Mouse (Mus musculus): ENCODE measurements around the gene Rtkn2.

The Rtkn2 gene

GRCm38 (mm10) chr10:67979401-67980157, at the start of gene Rtkn2:
Rtkn2 (plus strand) TSS chr10:67979570.
- in situ Hi-C loops (cut with MboI), result no loop called here

GRCm38 (mm10) chr10:67931328-67931727, 48.0 kb upstream of the Rtkn2 start:
- in situ Hi-C loops (cut with MboI), result no loop called here

DNA sequence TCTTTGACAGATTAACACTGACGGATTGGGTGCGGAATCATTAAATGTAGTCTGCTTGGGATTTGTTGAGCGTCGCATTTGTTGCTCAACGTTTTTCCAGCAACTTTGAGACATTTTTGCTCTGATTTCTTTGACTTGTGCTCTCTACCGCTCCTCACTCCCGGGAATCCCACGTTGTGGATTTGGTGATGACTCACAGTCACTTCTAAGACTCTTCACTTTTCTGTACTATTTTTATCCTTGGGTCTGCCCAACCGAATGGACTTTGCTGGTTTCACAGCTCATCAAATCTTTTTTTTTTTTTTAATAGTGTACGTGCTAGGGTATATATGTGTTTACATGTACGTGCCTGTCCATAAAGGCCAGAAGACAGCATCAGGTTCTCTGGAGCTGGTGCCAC, 46.6 kb upstream of the Rtkn2 start:
- in situ Hi-C loops (cut with MboI), result no loop called here

DNA sequence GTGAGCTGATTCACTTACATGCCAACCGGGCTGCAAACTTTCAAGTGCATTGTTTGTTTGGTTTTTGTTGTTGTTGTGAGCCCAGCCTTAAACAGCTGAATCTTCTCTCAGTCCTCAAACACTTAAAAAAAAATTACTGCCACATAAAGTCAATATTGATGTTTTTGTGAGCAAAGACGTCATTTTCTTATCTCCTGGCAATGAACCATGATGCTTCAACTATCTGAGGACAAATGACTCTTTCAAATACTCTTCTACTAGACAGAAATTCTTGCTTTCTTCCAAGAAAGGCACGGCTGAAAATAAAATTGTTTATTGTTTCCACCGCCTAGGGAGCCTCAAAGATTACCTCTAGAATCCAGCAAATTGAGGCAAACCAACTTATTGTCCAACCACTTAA, 42.4 kb upstream of the Rtkn2 start:
- in situ Hi-C loops (cut with MboI), result no loop called here

DNA sequence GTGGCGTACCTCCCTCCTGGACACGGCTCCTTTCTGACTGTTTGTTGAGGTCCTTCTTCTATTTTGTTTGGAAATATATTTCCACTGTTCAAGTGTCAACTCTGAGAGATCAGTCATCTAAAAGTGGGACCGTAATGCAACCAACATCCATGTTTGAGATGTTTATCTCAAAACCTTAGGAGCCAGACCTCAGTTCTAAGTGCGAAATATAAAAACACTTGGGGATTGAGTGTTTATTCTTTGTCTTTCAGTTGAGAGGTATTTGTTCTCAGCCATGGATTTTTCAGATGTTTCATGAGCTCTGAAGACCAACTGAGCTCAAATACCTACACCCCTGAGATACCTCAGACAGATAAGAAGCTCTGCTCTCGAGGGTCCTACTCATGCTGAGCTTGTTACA, 41.6 kb upstream of the Rtkn2 start:
- in situ Hi-C loops (cut with MboI), result no loop called here

- in situ Hi-C loops (cut with MboI), result no loop called here
Observed at GRCm38 (mm10) chr10:67939546-67939945, 39.8 kb upstream of the Rtkn2 start.

DNA sequence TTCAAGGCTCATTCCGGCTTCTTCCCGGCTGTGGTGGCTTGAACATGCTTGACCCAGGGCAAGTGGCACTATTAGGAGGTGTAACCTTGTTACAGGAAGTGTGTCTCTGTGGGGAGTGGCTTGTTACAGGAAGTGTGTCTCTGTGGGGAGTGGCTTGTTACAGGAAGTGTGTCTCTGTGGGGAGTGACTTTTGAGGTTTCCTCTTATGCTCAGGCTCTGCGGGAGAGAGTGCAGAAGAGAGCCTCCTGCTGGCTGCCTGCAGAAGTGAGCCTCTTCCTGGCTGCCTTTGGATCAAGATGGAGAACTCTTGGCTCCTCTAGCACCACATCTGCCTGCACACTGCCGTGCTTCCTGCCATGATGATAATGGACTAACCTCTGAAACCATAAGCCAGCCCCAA, 35.9 kb upstream of the Rtkn2 start:
- in situ Hi-C loops (cut with MboI), result no loop called here

- in situ Hi-C loops (cut with MboI), result no loop called here
Observed at GRCm38 (mm10) chr10:67950059-67950748, 29.2 kb upstream of the Rtkn2 start.

- in situ Hi-C loops (cut with MboI), result no loop called here
Observed at GRCm38 (mm10) chr10:67951690-67952089, 27.7 kb upstream of the Rtkn2 start.

DNA sequence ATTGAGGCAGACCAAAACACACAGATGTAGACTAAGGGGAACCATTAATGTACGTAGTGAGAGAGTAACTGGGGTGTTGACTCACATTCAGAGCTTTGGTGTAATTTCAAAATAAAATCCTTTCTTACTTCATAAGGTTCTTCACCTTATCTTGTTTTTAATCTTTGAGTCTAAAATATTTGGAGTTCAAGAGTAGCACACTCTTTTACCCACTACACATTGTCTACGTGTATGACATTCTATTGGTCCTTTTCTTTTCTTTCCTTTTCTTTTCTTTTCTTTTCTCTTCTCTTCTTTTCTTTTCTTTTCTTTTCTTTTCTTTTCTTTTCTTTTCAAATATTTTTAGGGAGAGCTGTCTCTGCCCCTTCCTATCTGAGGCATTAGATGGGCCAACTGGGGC, 23.4 kb upstream of the Rtkn2 start:
- in situ Hi-C loops (cut with MboI), result no loop called here

- in situ Hi-C loops (cut with MboI), result no loop called here
Observed at GRCm38 (mm10) chr10:67959982-67960381, 19.4 kb upstream of the Rtkn2 start.

- in situ Hi-C loops (cut with MboI), result no loop called here
Observed at GRCm38 (mm10) chr10:67962496-67962895, 16.9 kb upstream of the Rtkn2 start.

DNA sequence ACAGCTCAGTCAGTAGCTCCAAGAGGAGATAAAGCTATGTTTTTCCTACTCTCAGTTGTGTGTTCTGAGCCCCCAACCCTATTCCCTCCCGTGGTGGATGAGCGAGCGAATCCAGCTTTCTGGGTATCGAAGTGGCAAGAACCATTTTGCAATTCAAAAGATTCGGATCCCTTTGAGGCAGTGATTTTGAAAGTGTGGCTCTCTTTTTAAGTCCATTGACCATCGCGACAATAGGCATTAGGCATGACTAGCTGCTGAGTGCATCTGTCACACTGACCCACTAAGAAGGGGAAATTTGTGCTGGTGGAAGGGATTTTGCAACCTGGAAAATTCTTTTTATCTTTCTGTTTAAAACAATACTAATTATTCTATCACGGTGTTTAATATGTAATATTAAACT, 15.3 kb upstream of the Rtkn2 start:
- in situ Hi-C loops (cut with MboI), result no loop called here

DNA sequence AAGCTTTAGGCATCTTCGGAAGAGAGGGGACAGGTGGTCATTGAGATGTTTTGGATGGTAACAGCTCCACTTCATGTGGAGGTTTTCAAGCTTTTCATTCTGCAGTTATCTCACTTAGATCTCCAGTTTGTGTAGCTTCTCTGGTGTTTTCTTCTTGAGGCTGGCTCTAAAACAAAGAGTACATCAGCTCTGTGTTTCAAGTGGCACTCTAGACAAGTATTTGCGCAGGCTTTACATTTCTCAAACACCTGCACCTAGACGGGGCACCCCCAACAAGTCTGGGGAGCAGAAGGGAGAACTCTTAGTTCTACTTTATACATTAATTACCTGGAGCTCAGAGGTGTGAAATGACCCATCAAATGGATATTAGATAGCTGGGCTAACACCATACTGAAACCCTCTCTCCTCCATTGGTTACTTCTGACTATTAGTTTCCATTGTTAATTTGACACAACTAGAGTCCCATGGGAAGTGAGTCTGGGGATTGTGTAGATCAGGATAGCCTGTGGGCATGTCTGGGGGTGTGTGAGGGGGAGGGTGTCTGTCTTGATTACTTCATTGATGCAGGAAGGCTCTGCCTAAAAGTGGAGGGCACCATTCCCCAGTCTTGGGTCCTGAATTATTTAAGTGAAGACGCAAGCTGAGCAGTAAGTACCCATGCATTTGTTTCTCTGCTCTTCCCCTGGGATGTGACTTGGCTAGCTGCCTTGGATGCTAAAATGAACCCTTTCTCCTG, 14.0 kb upstream of the Rtkn2 start:
- in situ Hi-C loops (cut with MboI), result no loop called here

- in situ Hi-C loops (cut with MboI), result no loop called here
Observed at GRCm38 (mm10) chr10:67966102-67966501, 13.3 kb upstream of the Rtkn2 start.

DNA sequence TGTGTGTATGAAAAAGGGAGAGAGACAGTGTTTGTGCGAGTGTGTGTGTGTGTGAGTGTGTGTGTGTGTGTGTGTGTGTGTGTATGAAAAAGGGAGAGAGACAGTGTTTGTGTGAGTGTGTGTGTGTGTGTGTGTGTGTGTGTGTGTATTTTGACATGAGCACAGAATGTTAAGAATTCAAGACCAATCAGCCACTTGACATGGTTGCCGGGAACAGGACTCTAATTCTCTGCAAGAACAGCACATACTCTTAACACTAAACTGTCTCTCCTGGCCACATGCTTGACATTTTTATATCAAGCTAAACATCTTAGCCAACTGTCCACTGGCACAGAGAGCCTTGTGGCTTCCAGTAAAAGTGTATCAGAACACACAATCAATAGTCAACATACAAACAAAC, 12.4 kb upstream of the Rtkn2 start:
- in situ Hi-C loops (cut with MboI), result no loop called here

GRCm38 (mm10) chr10:67971166-67971796, 8.1 kb upstream of the Rtkn2 start:
- in situ Hi-C loops (cut with MboI), result no loop called here

GRCm38 (mm10) chr10:67977271-67977670, 2.1 kb upstream of the Rtkn2 start:
- in situ Hi-C loops (cut with MboI), result no loop called here

DNA sequence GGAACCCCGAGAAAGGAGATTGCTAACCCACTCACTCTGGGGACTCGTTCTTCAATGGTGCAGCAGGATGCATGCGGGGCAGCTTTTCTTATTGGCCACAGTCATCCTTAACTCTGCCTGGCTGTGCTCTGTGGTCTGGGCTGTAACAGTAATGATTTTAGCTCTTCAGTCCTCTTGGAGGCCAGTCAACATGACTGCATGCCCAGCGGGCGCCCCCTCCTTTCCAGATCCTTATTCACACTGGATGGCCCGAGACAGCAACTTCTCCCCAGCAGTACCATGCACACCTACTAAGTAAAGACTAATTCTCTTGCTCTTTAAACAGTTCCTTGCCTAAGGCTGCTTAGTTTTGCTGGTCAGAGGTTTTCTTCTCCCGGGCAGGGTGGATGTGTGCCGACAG, 4.4 kb downstream of the Rtkn2 start:
- in situ Hi-C loops (cut with MboI), result no loop called here

GRCm38 (mm10) chr10:67984271-67984943, 5.0 kb downstream of the Rtkn2 start:
- in situ Hi-C loops (cut with MboI), result no loop called here

DNA sequence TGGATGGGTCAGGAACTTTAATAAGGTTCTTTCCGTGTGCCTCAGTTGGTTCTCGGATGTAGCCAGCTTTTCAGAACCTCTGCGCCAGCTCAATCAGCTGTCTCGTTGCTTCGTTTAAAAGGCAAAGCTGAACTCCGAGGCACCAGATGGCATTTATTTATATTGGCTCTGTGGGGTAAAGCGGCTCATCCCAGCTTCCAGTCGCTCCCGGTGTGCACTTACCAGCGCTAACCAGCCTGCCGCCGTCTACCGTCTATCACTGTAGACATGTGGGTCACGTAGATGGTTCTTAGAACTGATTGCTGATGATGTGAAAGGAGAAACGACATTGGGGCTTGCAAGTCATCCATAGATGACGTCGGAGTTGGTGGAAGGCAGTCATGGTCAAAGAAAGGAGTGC, 5.7 kb downstream of the Rtkn2 start:
- in situ Hi-C loops (cut with MboI), result no loop called here

DNA sequence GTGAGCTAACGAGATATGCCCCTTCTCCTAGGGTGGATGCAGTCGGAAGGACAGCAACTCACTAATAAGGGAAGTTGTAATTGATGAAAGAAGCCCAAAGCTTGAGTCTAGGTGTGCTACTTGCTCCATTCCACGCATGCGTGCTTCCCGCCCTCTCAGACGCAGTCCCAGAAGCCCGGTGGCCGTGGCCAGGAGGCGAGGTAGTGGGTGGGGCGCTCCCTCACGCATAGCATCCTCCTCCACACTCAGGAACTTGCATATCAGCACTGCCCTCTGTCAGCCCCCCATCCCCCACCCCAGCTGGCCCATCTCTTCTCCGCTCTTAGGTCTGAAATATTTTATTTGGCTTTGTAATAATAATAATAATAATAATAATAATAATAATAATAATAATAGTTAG, 16.0 kb downstream of the Rtkn2 start:
- in situ Hi-C loops (cut with MboI), result no loop called here

Data from mature B cell (primary cell).